Mouse (Mus musculus): Measurements from ENCODE around the gene Gatm. TPM values are rescaled to one million over a fixed set of nuclear protein-coding genes. Genes with fewer than 3 reads are reported as not detected.

Gene Gatm
- polyA plus RNA-seq, 1 experiment from 2014 or later = 19.3 TPM

DNA sequence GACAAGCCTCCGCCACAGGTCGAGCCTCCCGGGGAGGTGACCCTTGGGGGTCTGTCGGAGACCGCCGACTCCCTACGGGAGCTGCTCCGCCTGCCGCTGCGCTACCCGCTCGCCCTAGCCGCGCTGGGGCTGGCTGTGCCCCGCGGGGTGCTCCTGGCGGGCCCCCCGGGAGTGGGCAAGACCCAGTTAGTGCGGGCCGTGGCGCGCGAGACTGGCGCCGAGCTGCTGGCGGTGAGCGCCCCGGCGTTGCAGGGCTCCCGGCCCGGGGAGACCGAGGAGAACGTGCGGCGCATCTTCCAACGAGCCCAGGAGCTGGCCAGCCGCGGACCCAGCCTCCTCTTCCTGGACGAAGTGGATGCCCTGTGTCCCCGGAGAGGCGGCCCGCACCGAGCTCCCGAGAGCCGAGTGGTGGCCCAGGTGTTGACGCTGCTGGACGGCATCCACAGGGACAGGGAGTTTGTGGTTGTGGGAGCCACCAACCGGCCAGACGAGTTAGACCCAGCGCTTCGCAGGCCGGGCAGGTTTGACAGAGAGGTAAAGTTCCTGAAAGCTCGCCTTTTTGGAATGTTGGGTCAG is 20.2 kb upstream of the Gatm start:
- under 1% methylated on average over 50 of the region's 53 CpGs for WGBS (ENCODE audit: insufficient replicate concordance)
- ATAC-seq = peak; percentile 65
- H3K27ac ChIP-seq = peak overlapping the region; percentile 74; the same call in 1 of the 2 replicates

DNA sequence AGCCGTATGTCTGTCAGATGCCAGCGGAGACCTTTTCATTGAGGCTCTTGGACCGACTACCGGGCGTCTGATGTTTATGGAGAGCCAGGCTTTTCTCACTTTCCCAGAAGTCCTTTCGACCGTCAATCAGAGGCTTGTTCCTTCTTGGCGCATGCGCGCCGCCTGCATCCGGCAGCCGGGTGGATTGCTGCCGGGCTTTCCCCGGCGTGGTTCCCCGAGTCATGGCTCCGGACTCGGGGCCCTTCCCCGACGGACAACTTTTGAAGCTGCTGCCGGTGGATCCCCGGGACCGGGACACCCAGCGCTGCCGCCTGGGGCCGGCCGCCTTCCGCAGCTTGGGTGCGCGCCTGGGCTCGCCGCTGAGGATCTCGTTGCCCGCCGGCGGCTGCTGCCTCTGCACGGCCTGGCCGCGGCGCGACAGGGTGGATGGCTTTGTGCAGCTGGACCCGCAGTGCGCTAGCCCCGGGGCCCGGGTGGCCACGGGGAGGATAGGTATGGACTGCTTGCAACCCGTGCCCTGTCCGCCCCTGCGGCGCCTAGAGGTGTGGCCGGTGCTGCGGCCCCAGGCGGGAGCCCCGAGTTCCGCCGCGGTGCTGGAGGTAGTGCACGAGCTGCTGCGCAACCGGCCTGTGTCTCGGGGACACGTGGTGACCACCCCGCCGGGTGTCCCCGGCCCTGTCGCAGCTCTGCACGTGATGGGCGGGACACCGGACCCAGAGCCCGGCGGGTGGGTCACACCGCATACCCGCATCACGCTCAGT is 19.5 kb upstream of the Gatm start:
- 2% methylated on average over 75 of the region's 75 CpGs for WGBS (ENCODE audit: insufficient replicate concordance)
- Histone ChIP-seq H3K4me3 (peak overlapping the region; percentile 93), H3K27ac (peak overlapping the region; percentile 74), H3K9me3 (replicated peaks) (no peaks in the 10 kb centered on the region), H3K27me3 (replicated peaks) (peaks cover 6% of the 10 kb centered on the region), H3K9ac (peak overlapping the region; percentile 87), H3K4me2 (peak overlapping the region; percentile 99), H3K36me3 (peaks cover 19% of the 10 kb centered on the region), H3K4me1 (peaks cover 21% of the 10 kb centered on the region)
- ATAC-seq = peak; percentile 81

More for the DNA sequence above, 20.2 kb upstream of the Gatm start:
- Histone ChIP-seq H3K27me3 (replicated peaks) (peaks cover 6% of the 10 kb centered on the region), H3K4me3 (peak overlapping the region; percentile 93), H3K36me3 (peaks cover 19% of the 10 kb centered on the region), H3K4me1 (peaks cover 21% of the 10 kb centered on the region), H3K9ac (peak overlapping the region; percentile 87), H3K4me2 (peak overlapping the region; percentile 99), H3K9me3 (replicated peaks) (no peaks in the 10 kb centered on the region)

DNA sequence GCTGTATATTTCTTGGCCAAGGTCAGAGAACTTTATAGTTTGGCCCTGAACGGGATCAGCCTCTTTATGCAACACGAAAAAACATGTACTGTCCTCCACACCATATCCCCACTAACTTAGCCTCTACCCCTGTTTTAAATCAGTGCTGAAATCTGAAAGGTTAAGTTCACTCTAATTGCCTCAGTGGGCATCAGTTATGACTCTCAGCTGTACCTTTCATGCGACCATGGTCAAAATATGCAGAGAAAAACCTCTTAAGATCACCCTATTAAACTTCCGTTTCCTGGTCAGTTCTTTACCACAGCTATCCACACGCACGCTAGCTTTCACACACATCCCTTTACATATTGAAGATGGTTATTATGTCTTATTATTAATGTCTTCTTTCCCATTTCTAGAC is 18.8 kb upstream of the Gatm start:
- 56% methylated on average over 6 of the region's 6 CpGs for WGBS (ENCODE audit: insufficient replicate concordance)
- Histone ChIP-seq H3K4me1 (peaks cover 21% of the 10 kb centered on the region), H3K36me3 (peaks cover 19% of the 10 kb centered on the region), H3K27ac (no peak overlapping the region), H3K9ac (no peak overlapping the region), H3K4me2 (peak overlapping the region; percentile 99), H3K27me3 (replicated peaks) (peaks cover 6% of the 10 kb centered on the region), H3K9me3 (replicated peaks) (no peaks in the 10 kb centered on the region), H3K4me3 (peak overlapping the region; percentile 93)
- no peak for ATAC-seq

DNA sequence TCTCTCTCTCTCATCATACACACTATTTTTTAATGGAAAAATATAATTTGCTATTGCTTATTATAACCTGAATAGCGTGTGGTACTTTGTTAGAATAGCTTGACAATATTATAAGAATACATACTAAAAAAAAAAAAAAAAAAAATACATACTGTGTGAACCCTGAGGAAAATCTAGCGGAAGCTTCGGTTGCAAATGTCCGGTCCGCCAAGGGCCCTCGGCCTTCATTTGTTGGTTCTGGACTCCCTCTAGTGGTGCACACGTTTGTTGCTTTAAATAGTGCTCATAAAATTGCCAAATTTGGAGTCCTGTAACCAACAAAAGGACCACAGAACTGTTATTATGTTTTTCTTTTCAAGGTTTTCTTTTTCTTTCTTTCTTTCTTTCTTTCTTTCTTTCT is 17.9 kb upstream of the Gatm start:
- Histone ChIP-seq H3K9ac (no peak overlapping the region), H3K36me3 (peaks cover 17% of the 10 kb centered on the region), H3K4me3 (no peak overlapping the region), H3K4me1 (peaks cover 21% of the 10 kb centered on the region), H3K27ac (no peak overlapping the region), H3K9me3 (replicated peaks) (no peaks in the 10 kb centered on the region), H3K27me3 (replicated peaks) (peaks cover 11% of the 10 kb centered on the region), H3K4me2 (no peak overlapping the region)
- ATAC-seq = no peak
- WGBS (ENCODE audit: insufficient replicate concordance) = under 1% methylated on average over 7 of the region's 7 CpGs

DNA sequence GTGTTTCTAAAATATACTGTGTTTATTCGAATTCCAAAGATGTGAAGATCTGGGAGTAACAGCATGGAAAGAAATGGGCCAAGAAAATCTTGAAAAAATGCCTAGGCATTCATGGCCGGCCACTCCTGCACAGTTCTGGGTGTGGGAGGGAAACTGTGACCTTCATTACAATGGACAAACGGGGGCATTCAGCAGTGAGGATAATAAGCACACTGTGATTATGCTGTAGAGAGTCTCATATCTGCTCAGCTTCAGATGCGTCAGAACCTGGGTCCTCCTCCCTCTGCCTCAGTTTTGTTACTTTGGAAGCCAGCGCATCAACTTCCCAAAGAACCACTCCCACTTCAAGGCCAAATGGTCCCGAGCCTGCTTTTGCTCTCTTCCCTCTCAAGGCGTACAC is 14.8 kb upstream of the Gatm start:
- H3K4me2 ChIP-seq = no peak overlapping the region
- H3K9me3 ChIP-seq (replicated peaks) = no peaks in the 10 kb centered on the region
- H3K27me3 ChIP-seq (replicated peaks) = peaks cover 14% of the 10 kb centered on the region
- H3K4me1 ChIP-seq = peaks cover 7% of the 10 kb centered on the region; the same call in 1 of the 2 replicates
- WGBS (ENCODE audit: insufficient replicate concordance) = 56% methylated on average over 7 of the region's 7 CpGs
- no peak overlapping the region for H3K27ac ChIP-seq
- no peak for ATAC-seq
- no peaks in the 10 kb centered on the region for H3K36me3 ChIP-seq
- no peak overlapping the region for H3K4me3 ChIP-seq
- no peak overlapping the region for H3K9ac ChIP-seq

DNA sequence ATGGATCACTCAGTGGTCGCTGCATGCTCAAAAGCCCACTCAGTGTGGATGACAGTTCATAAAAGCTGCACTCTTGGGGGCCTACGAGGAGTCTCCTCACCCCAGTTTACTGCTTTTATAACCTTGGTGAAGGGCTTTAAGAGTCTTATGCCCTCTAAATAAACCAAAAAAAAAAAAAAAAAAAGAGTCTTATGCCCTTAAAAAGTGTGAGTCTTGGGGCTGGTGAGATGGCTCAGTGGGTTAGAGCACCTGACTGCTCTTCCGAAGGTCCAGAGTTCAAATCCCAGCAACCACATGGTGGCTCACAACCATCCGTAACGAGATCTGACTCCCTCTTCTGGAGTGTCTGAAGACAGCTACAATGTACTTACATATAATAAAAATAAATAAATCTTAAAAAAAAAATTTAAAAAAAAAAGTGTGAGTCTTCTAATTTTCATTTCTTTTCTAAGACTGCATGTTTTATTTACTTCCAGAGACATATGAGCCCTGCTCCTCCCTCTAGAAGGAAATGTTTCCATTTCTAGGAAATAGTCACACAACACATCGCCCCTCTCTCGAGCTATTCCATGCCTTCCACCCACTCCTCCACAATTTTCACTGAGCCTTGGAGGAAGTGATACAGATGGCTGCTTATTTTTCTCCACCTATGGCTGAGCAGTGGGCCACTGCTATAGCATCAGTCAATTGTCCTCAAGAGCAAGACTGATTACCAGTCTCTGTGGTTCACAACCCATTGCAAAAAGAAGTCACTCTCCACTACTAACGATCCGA is 10.4 kb upstream of the Gatm start:
- Histone ChIP-seq H3K4me3 (no peak overlapping the region), H3K9me3 (replicated peaks) (no peaks in the 10 kb centered on the region), H3K36me3 (no peaks in the 10 kb centered on the region), H3K4me1 (no peaks in the 10 kb centered on the region), H3K27ac (no peak overlapping the region), H3K27me3 (replicated peaks) (peaks cover 8% of the 10 kb centered on the region; the same call in 1 of the 2 replicates), H3K9ac (no peak overlapping the region), H3K4me2 (no peak overlapping the region)
- no peak for ATAC-seq
- WGBS (ENCODE audit: insufficient replicate concordance) = 66% methylated on average over 9 of the region's 9 CpGs

DNA sequence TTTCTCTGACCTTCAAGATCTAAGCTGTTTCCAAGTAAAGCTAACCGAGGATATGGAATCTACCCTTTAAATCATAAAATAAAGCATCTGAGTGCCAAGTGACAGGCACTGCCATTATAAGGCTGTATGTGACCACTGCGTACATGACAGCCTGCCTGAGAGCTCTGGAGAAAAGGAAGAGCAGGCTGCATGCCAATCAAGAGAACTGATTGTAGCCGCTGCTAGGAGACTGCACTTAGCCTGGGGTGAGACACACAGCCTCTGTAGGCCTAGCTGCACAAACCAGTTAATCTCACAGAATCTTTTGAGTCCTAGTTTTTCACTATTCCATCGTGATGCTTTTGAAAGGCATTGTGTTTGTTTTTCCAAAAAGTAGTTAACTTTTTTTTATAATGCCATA is 7.6 kb upstream of the Gatm start:
- Histone ChIP-seq H3K27me3 (replicated peaks) (0 out of 2 replicates have a peak, but pooled peaks cover 3% of the 10 kb centered on the region), H3K27ac (no peak overlapping the region), H3K4me3 (no peak overlapping the region), H3K9ac (no peak overlapping the region), H3K36me3 (no peaks in the 10 kb centered on the region), H3K9me3 (replicated peaks) (no peaks in the 10 kb centered on the region), H3K4me1 (no peaks in the 10 kb centered on the region), H3K4me2 (no peak overlapping the region)
- WGBS (ENCODE audit: insufficient replicate concordance) = 53% methylated on average over 4 of the region's 4 CpGs
- ATAC-seq = no peak

DNA sequence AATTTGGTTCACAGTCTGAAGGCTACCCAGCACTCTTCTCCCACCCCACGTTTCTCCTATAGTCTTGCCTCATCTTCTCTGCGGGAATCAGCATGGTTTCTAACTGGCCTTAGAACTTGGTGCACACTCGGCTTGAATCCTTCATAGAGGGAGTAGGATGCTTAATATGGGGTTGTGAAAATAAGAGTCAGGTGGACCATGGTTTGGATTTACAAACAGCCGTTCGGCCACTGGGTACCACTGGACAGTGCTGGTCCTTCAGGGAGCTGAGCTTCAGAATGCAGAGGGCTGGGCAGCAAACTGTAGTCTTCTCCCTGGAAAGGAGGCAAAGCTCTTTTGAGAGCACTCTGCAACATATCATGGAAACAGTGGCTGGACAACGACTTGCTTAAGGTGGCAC is 6.7 kb upstream of the Gatm start:
- Histone ChIP-seq H3K4me3 (no peak overlapping the region), H3K9ac (no peak overlapping the region), H3K4me2 (no peak overlapping the region), H3K9me3 (replicated peaks) (no peaks in the 10 kb centered on the region), H3K27ac (no peak overlapping the region), H3K4me1 (no peaks in the 10 kb centered on the region), H3K27me3 (replicated peaks) (0 out of 2 replicates have a peak, but pooled peaks cover 7% of the 10 kb centered on the region), H3K36me3 (no peaks in the 10 kb centered on the region)
- ATAC-seq = no peak
- 67% methylated on average over 6 of the region's 6 CpGs for WGBS (ENCODE audit: insufficient replicate concordance)

DNA sequence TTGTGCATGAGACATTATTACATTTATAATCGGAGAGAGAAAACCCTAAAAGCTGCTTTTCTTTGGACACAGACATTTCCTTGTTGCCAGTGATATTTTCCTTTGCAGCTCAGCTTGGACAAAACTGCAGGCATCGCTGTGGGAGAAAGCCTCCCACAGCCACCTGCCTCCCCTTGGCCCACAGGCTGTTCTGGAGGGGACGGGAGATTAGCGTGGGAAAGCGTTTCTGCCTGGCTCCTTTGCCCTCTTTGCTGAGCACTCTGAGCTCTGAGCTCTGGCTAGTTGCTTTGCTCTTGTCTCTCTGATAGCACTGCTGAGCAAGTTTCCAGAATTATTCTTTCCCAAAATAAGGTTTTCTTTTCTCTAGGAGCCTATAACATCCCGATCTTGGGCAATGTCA is 5.1 kb upstream of the Gatm start:
- H3K9ac ChIP-seq = no peak overlapping the region
- H3K9me3 ChIP-seq (replicated peaks) = no peaks in the 10 kb centered on the region
- H3K27ac ChIP-seq = no peak overlapping the region
- no peak overlapping the region for H3K4me2 ChIP-seq
- H3K27me3 ChIP-seq (replicated peaks) = peaks cover 16% of the 10 kb centered on the region
- 65% methylated on average over 6 of the region's 6 CpGs for WGBS (ENCODE audit: insufficient replicate concordance)
- ATAC-seq = no peak
- H3K36me3 ChIP-seq = no peaks in the 10 kb centered on the region
- no peak overlapping the region for H3K4me3 ChIP-seq
- H3K4me1 ChIP-seq = no peaks in the 10 kb centered on the region

DNA sequence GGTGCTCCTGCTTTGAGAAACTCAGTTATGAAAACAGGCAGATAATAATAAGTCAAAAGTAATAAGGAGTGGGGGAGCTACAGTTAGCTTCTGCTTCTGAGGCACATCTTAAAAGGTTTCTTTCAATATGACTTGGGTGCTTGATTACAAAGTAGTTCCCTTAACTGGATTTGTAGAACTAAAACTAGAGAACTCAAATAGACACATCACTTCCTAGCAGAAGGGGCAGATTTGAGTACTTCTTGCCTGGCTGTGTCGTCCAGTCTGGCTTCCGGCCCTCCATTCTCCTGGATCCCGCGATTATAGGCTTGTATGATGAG is 511 bp upstream of the Gatm start:
- peak overlapping the region; percentile 73 for H3K4me2 ChIP-seq
- H3K27me3 ChIP-seq (replicated peaks) = peaks cover 31% of the 10 kb centered on the region
- no peak overlapping the region for H3K9ac ChIP-seq
- no peak overlapping the region for H3K27ac ChIP-seq
- H3K4me1 ChIP-seq = 0 out of 2 replicates have a peak, but pooled peaks cover 4% of the 10 kb centered on the region
- no peaks in the 10 kb centered on the region for H3K9me3 ChIP-seq (replicated peaks)
- ATAC-seq = no peak
- WGBS (ENCODE audit: insufficient replicate concordance) = 76% methylated on average over 4 of the region's 4 CpGs
- H3K36me3 ChIP-seq = no peaks in the 10 kb centered on the region
- no peak overlapping the region; the same call in 1 of the 2 replicates for H3K4me3 ChIP-seq

DNA sequence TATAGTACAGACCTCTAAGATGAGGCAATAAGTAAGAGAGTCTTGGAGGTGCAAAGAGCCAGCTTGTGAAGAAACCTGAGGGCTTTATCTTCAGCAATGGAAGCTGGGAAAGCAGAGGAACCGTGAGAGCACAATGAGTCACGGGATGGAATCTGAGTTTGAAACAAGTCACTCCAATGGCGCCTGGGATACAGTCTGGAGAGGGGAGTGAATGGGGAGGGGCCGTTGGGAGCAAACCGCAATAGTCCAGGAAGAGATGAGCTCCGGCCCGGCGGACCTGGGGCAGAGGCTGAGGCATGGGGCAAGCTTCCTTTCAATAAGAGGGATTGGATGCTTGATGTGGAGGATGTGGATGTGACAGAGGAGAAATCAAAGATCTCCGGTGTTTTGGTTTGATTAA is 2.3 kb downstream of the Gatm start:
- Histone ChIP-seq H3K4me3 (no peak overlapping the region), H3K4me1 (0 out of 2 replicates have a peak, but pooled peaks cover 4% of the 10 kb centered on the region), H3K27me3 (replicated peaks) (peaks cover 28% of the 10 kb centered on the region), H3K27ac (no peak overlapping the region), H3K9me3 (replicated peaks) (no peaks in the 10 kb centered on the region), H3K36me3 (no peaks in the 10 kb centered on the region), H3K9ac (no peak overlapping the region), H3K4me2 (no peak overlapping the region)
- 65% methylated on average over 9 of the region's 9 CpGs for WGBS (ENCODE audit: insufficient replicate concordance)
- ATAC-seq = no peak

DNA sequence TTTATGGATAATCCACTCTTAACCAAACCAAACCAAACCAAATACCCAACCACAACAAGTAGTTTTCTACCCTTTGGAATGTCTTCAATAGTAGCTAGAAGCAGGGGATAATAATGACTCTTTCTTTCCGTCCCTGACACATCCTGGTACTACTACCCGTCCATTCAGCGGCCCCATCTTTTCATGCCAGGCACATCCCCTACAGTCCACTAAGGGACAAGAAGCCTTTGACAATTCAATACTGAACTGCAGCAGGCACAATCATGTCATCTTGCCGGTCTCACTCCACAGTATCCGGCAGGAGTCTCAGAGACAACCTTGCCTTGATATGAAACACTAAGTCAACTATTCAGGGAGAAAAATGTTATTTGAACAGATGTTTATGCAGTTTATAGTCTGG is 5.3 kb downstream of the Gatm start:
- Histone ChIP-seq H3K4me1 (0 out of 2 replicates have a peak, but pooled peaks cover 3% of the 10 kb centered on the region), H3K4me2 (no peak overlapping the region), H3K9me3 (replicated peaks) (no peaks in the 10 kb centered on the region), H3K27ac (no peak overlapping the region), H3K9ac (no peak overlapping the region), H3K27me3 (replicated peaks) (peaks cover 11% of the 10 kb centered on the region), H3K36me3 (no peaks in the 10 kb centered on the region), H3K4me3 (no peak overlapping the region)
- 79% methylated on average over 5 of the region's 5 CpGs for WGBS (ENCODE audit: insufficient replicate concordance)
- ATAC-seq = no peak

All from liver, embryonic 12.5 days (tissue).